Mouse (Mus musculus) embryonic facial prominence, embryonic 11.5 days (tissue): Measurements from ENCODE around the gene Zfp248. TPM values are rescaled to one million over a fixed set of nuclear protein-coding genes. Genes with fewer than 3 reads are reported as not detected.

ENCODE experiments used
- ATAC-seq: fragments of 200-750 bp; cut with Nextera tagmentation; replicated peaks from 2 replicates; pipeline ENCODE4 v1.8.0; 2017; ENCODE audit warnings: low read depth; ENCODE audit not compliant: insufficient number of reproducible peaks, low FRiP score, low TSS enrichment
- DNase-seq: peaks from one replicate; pipeline ENCODE4 v3.0.0-alpha.2; 2015; ENCODE audit warnings: low spot score
- H3K27ac ChIP-seq: fragments of 300-500 bp; sonication (generic); replicated peaks from 2 replicates; pipeline ENCODE4 v1.5.1; 2014; ENCODE audit warnings: mild to moderate bottlenecking, low read depth, low read length, control low read depth
- H3K27me3 ChIP-seq: fragments of 300-500 bp; sonication (generic); 2 replicates; pipeline ENCODE4 v1.6.1; 2014; ENCODE audit warnings: mild to moderate bottlenecking, low read length, moderate library complexity, mixed read lengths; ENCODE audit not compliant: control insufficient read depth, insufficient read depth
- H3K36me3 ChIP-seq: fragments of 300-500 bp; sonication (generic); replicated peaks from 2 replicates; pipeline ENCODE4 v1.6.1; 2014; ENCODE audit warnings: low read depth, mild to moderate bottlenecking, low read length, moderate library complexity, mixed read lengths; ENCODE audit not compliant: control insufficient read depth, insufficient read depth
- H3K4me1 ChIP-seq: fragments of 300-500 bp; sonication (generic); 2 replicates; pipeline ENCODE4 v1.6.1; 2014; ENCODE audit warnings: low read length, mixed read lengths; ENCODE audit not compliant: control insufficient read depth, insufficient read depth
- H3K4me2 ChIP-seq: fragments of 300-500 bp; sonication (generic); 2 replicates; pipeline ENCODE4 v1.6.1; 2014; ENCODE audit warnings: low read depth, mild to moderate bottlenecking, control low read depth, low read length, moderate library complexity
- H3K4me3 ChIP-seq: fragments of 300-500 bp; sonication (generic); 2 replicates; pipeline ENCODE4 v1.5.1; 2014; ENCODE audit warnings: low read depth, low read length, control low read depth
- H3K9ac ChIP-seq: fragments of 300-500 bp; sonication (generic); replicated peaks from 2 replicates; pipeline ENCODE4 v1.6.1; 2014; ENCODE audit warnings: mild to moderate bottlenecking, control low read depth, low read length
- H3K9me3 ChIP-seq: fragments of 300-500 bp; sonication (generic); replicated peaks from 2 replicates; pipeline ENCODE4 v1.6.1; 2016; ENCODE audit warnings: mild to moderate bottlenecking, low read length, inconsistent platforms, mixed read lengths; ENCODE audit not compliant: control insufficient read depth
- WGBS: fragments of 180-500 bp; shearing (Covaris S2); extraction: QIAGEN DNeasy Blood & Tissue Kit; methylation state at CpG from one replicate; pipeline ENCODE4 v1.1.7; 2014; 5-methylcytosine and 5-hydroxymethylcytosine counted together
- microRNA-seq: library from miRNA; unstranded; fragments of <30 nt; microRNA quantifications from one replicate; pipeline ENCODE4, GENCODE M21; 2016; ENCODE audit warnings: borderline number of aligned reads
- polyA plus RNA-seq: library from polyadenylated mRNA; unstranded; fragments of >200 nt; fragmentation: Nextera tagmentation; extraction: Ambion mirVana; gene quantifications from 2 replicates; pipeline ENCODE4 v1.2.1, GENCODE M21; 2014

The Zfp248 gene
- polyA plus RNA-seq, 1 experiment from 2014 or later = 13.1 TPM

- no peak overlapping the region for H3K4me2 ChIP-seq
- H3K9me3 ChIP-seq = no peaks in the 10 kb centered on the region
- H3K4me3 ChIP-seq = no peak overlapping the region
- H3K4me1 ChIP-seq = no peaks in the 10 kb centered on the region
- H3K36me3 ChIP-seq = peaks cover 2% of the 10 kb centered on the region
- no peaks in the 10 kb centered on the region for H3K27me3 ChIP-seq
- WGBS = 88% methylated on average over 3 of the region's 3 CpGs
- DNase-seq (no peak), ATAC-seq (no peak)
- H3K27ac ChIP-seq = no peak overlapping the region
- H3K9ac ChIP-seq = no peak overlapping the region
Observed at GRCm38 (mm10) chr6:118385962-118386361, 69.4 kb downstream of the Zfp248 start.

- Histone ChIP-seq H3K36me3 (no peaks in the 10 kb centered on the region; the same call in none of the 2 replicates), H3K4me1 (no peaks in the 10 kb centered on the region), H3K27ac (no peak overlapping the region), H3K4me2 (no peak overlapping the region), H3K9me3 (no peaks in the 10 kb centered on the region), H3K9ac (no peak overlapping the region), H3K27me3 (no peaks in the 10 kb centered on the region), H3K4me3 (no peak overlapping the region)
- ATAC-seq (no peak), DNase-seq (no peak)
- 85% methylated on average over 4 of the region's 4 CpGs for WGBS
Observed at GRCm38 (mm10) chr6:118381234-118381633, 74.1 kb downstream of the Zfp248 start.

GRCm38 (mm10) chr6:118380630-118381029 lies 74.7 kb downstream of the Zfp248 start:
- H3K9ac ChIP-seq = no peak overlapping the region
- WGBS = 66% methylated on average over 3 of the region's 3 CpGs
- H3K36me3 ChIP-seq = no peaks in the 10 kb centered on the region; the same call in none of the 2 replicates
- H3K27me3 ChIP-seq = no peaks in the 10 kb centered on the region
- H3K4me3 ChIP-seq = no peak overlapping the region
- no peak for DNase-seq
- no peaks in the 10 kb centered on the region for H3K4me1 ChIP-seq
- no peak for ATAC-seq
- H3K9me3 ChIP-seq = no peaks in the 10 kb centered on the region
- no peak overlapping the region for H3K27ac ChIP-seq
- no peak overlapping the region for H3K4me2 ChIP-seq

GRCm38 (mm10) chr6:118379451-118380167 lies 75.7 kb downstream of the Zfp248 start:
- Histone ChIP-seq H3K4me3 (no peak overlapping the region), H3K27me3 (no peaks in the 10 kb centered on the region), H3K27ac (no peak overlapping the region), H3K4me2 (no peak overlapping the region), H3K9ac (no peak overlapping the region), H3K36me3 (no peaks in the 10 kb centered on the region; the same call in none of the 2 replicates), H3K4me1 (no peaks in the 10 kb centered on the region), H3K9me3 (no peaks in the 10 kb centered on the region)
- 34% methylated on average over 20 of the region's 20 CpGs for WGBS
- DNase-seq = peak; percentile 88
- ATAC-seq = peak; percentile 81

GRCm38 (mm10) chr6:118377611-118378010 lies 77.7 kb downstream of the Zfp248 start:
- Histone ChIP-seq H3K9ac (no peak overlapping the region), H3K27me3 (no peaks in the 10 kb centered on the region), H3K36me3 (no peaks in the 10 kb centered on the region; the same call in 1 of the 2 replicates), H3K27ac (no peak overlapping the region), H3K4me1 (no peaks in the 10 kb centered on the region), H3K4me2 (no peak overlapping the region), H3K9me3 (no peaks in the 10 kb centered on the region), H3K4me3 (no peak overlapping the region)
- 58% methylated on average over 6 of the region's 10 CpGs for WGBS
- DNase-seq = no peak
- no peak for ATAC-seq

Small RNAs within 50 kb of the gene (microRNA-seq; reads per million reads assigned to microRNA genes)
- not detected for gene Gm25953

Other genes starting within 250 kb of the Zfp248 start
- 53.3 and 54.3 TPM in 2 replicates for gene Bms1, start 36.1 kb downstream of the Zfp248 start, polyA plus RNA-seq
- 13.7 and 14.1 TPM in 2 replicates for gene Zfp9, start 23.8 kb upstream of the Zfp248 start, polyA plus RNA-seq
- 18.1 and 21.7 TPM in 2 replicates for gene Ankrd26, start 106.7 kb upstream of the Zfp248 start, polyA plus RNA-seq